ENCODE assay signal across 8 mouse cellular contexts in genomic region chr15:60853231-60853999, GRCm38 (mm10). TPM values are rescaled to one million over a fixed set of nuclear protein-coding genes. Genes with fewer than 3 reads are reported as not detected.
DNase-seq lines count a peak whose midpoint lies in the region; ATAC-seq and TF ChIP-seq lines count a peak whose summit lies in the region.

Gene Fam84b, minus strand, starts transcription at chr15:60853778.

- no peak for TF ChIP-seq POLR2A in bone marrow macrophage, adult 2 months (IDR thresholded peaks at IDR 0.05; ENCODE audit: borderline replicate concordance, low read depth, low read length)

- no peak for TF ChIP-seq CTCF in bone marrow macrophage, adult 2 months (IDR thresholded peaks at IDR 0.05; ENCODE audit: low read depth, low read length)

- H3K4me1 ChIP-seq in forebrain, embryonic 10.5 days: peaks cover 20% of the 10 kb centered on the region
- H3K4me1 ChIP-seq in forebrain, embryonic 13.5 days: peaks cover 5% of the 10 kb centered on the region; the same call in 1 of the 2 replicates
- H3K4me1 ChIP-seq in bone marrow macrophage, adult 2 months (ENCODE audit: control insufficient read depth, insufficient read depth, low read length): peaks cover 36% of the 10 kb centered on the region
- no peaks in the 10 kb centered on the region for H3K4me1 ChIP-seq in forebrain, embryonic 15.5 days
- peaks cover 5% of the 10 kb centered on the region; the same call in 1 of the 2 replicates for H3K4me1 ChIP-seq in intestine, embryonic 15.5 days (replicated peaks)
- H3K4me1 ChIP-seq in liver, embryonic 16.5 days (ENCODE audit: control insufficient read depth, low read depth, low read length): peaks cover 10% of the 10 kb centered on the region

- no peak for ATAC-seq in forebrain, embryonic 13.5 days
- ATAC-seq in forebrain, embryonic 15.5 days (replicated peaks): no peak
- peak; percentile 79 for ATAC-seq in intestine, embryonic 15.5 days
- peak; percentile 82 for ATAC-seq in liver, embryonic 16.5 days (ENCODE audit: low read depth)

- no peak within 1 kb of the TSS for H3K9ac ChIP-seq in forebrain, embryonic 13.5 days
- no peak within 1 kb of the TSS for H3K9ac ChIP-seq in forebrain, embryonic 15.5 days (replicated peaks)
- no peak within 1 kb of the TSS for H3K9ac ChIP-seq in intestine, embryonic 15.5 days
- no peak within 1 kb of the TSS for H3K9ac ChIP-seq in liver, embryonic 16.5 days (ENCODE audit: low read depth, low read length)

- H3K4me2 ChIP-seq in forebrain, embryonic 13.5 days: no peak within 1 kb of the TSS
- no peak within 1 kb of the TSS for H3K4me2 ChIP-seq in forebrain, embryonic 15.5 days (replicated peaks)
- H3K4me2 ChIP-seq in intestine, embryonic 15.5 days (replicated peaks): peak within 1 kb of the TSS; percentile 37
- H3K4me2 ChIP-seq in liver, embryonic 16.5 days (ENCODE audit: low read depth, low read length): peak within 1 kb of the TSS; percentile 32; the same call in 1 of the 2 replicates

- H3K27me3 ChIP-seq in forebrain, embryonic 10.5 days (ENCODE audit: poor library complexity, severe bottlenecking): no peaks in the 10 kb centered on the region
- no peaks in the 10 kb centered on the region for H3K27me3 ChIP-seq in forebrain, embryonic 13.5 days
- H3K27me3 ChIP-seq in forebrain, embryonic 15.5 days: no peaks in the 10 kb centered on the region
- H3K27me3 ChIP-seq in intestine, embryonic 15.5 days (replicated peaks): no peaks in the 10 kb centered on the region
- no peaks in the 10 kb centered on the region for H3K27me3 ChIP-seq in liver, embryonic 16.5 days (ENCODE audit: control insufficient read depth, insufficient read depth, low read depth, low read length)

- H3K27ac ChIP-seq in forebrain, embryonic 10.5 days: peak within 1 kb of the TSS; percentile 69
- H3K27ac ChIP-seq in forebrain, embryonic 13.5 days: no peak within 1 kb of the TSS
- H3K27ac ChIP-seq in bone marrow macrophage, adult 2 months (ENCODE audit: insufficient read depth, low read depth, low read length): peak within 1 kb of the TSS; percentile 59
- no peak within 1 kb of the TSS for H3K27ac ChIP-seq in forebrain, embryonic 15.5 days (replicated peaks)
- H3K27ac ChIP-seq in intestine, embryonic 15.5 days: no peak within 1 kb of the TSS
- no peak within 1 kb of the TSS for H3K27ac ChIP-seq in liver, embryonic 16.5 days (ENCODE audit: low read length)

- WGBS in forebrain, embryonic 10.5 days: 30% methylated on average over 17 of the region's 17 CpGs
- WGBS in forebrain, embryonic 13.5 days: 28% methylated on average over 17 of the region's 17 CpGs
- WGBS in forebrain, embryonic 15.5 days: 29% methylated on average over 17 of the region's 17 CpGs
- WGBS in intestine, embryonic 15.5 days: 20% methylated on average over 17 of the region's 17 CpGs
- 10% methylated on average over 17 of the region's 17 CpGs for WGBS in liver, embryonic 16.5 days (ENCODE audit: insufficient replicate concordance)

- DNase-seq in forebrain, embryonic 10.5 days (ENCODE audit: extremely low spot score, low spot score): peak; percentile 47
- peak; percentile 42 for DNase-seq in ovary, postnatal 36 days (ENCODE audit: low spot score)
- DNase-seq in T-cell, adult 2 months (ENCODE audit: low spot score): no peak

- no peak within 1 kb of the TSS for H3K4me3 ChIP-seq in forebrain, embryonic 10.5 days
- no peak within 1 kb of the TSS for H3K4me3 ChIP-seq in forebrain, embryonic 13.5 days
- H3K4me3 ChIP-seq in bone marrow macrophage, adult 2 months (ENCODE audit: insufficient read depth, low read length): no peak within 1 kb of the TSS
- no peak within 1 kb of the TSS for H3K4me3 ChIP-seq in forebrain, embryonic 15.5 days
- H3K4me3 ChIP-seq in intestine, embryonic 15.5 days (replicated peaks): no peak within 1 kb of the TSS
- H3K4me3 ChIP-seq in liver, embryonic 16.5 days (ENCODE audit: low read depth, low read length): no peak within 1 kb of the TSS

- H3K9me3 ChIP-seq in forebrain, embryonic 10.5 days: no peaks in the 10 kb centered on the region
- no peaks in the 10 kb centered on the region for H3K9me3 ChIP-seq in forebrain, embryonic 13.5 days (replicated peaks)
- no peaks in the 10 kb centered on the region for H3K9me3 ChIP-seq in forebrain, embryonic 15.5 days
- H3K9me3 ChIP-seq in intestine, embryonic 15.5 days: no peaks in the 10 kb centered on the region
- H3K9me3 ChIP-seq in liver, embryonic 16.5 days (replicated peaks; ENCODE audit: control insufficient read depth, low read length): no peaks in the 10 kb centered on the region; the same call in none of the 2 replicates

- H3K36me3 ChIP-seq in forebrain, embryonic 10.5 days (replicated peaks): no peaks in the 10 kb centered on the region
- H3K36me3 ChIP-seq in forebrain, embryonic 13.5 days (ENCODE audit: poor library complexity, severe bottlenecking): no peaks in the 10 kb centered on the region
- no peaks in the 10 kb centered on the region for H3K36me3 ChIP-seq in forebrain, embryonic 15.5 days
- H3K36me3 ChIP-seq in intestine, embryonic 15.5 days: no peaks in the 10 kb centered on the region
- no peaks in the 10 kb centered on the region for H3K36me3 ChIP-seq in liver, embryonic 16.5 days (ENCODE audit: control insufficient read depth, insufficient read depth)

RNA-seq across cellular contexts. Expression of gene Fam84b, which starts in this region (rescaled TPM):
- polyA plus RNA-seq in forebrain, embryonic 10.5 days (2016; fragmentation: Nextera tagmentation; extraction: Ambion mirVana): 23.5 TPM in 2 replicates
- 8.0 and 10.6 TPM in 2 replicates for polyA plus RNA-seq in forebrain, embryonic 13.5 days (2015; fragmentation: Nextera tagmentation; extraction: Ambion mirVana)
- 13.6 and 15.7 TPM in 2 replicates for polyA plus RNA-seq in bone marrow macrophage, adult 2 months (2012; ENCODE audit: insufficient read depth, insufficient read length, missing spikeins)
- 10.2 and 14.4 TPM in 2 replicates for polyA plus RNA-seq in forebrain, embryonic 15.5 days (2015; fragmentation: Nextera tagmentation; extraction: Ambion mirVana)
- polyA plus RNA-seq in intestine, embryonic 15.5 days (2015; fragmentation: Nextera tagmentation; extraction: Ambion mirVana): 39.5 and 41.0 TPM in 2 replicates
- polyA plus RNA-seq in liver, embryonic 16.5 days (2015; fragmentation: Nextera tagmentation; extraction: Ambion mirVana): 3.0 and 3.8 TPM in 2 replicates

Comparison
In these comparisons a context has a peak if more than half of its experiments do, and no peak if none do; other contexts are left out.
1. H3K27ac ChIP-seq: peak in forebrain, embryonic 10.5 days (single experiment) and bone marrow macrophage, adult 2 months (single experiment); none in forebrain, embryonic 13.5 days (single experiment), forebrain, embryonic 15.5 days (single experiment), intestine, embryonic 15.5 days (single experiment) and liver, embryonic 16.5 days (single experiment).
2. ATAC-seq: peak in intestine, embryonic 15.5 days (single experiment) and liver, embryonic 16.5 days (single experiment); none in forebrain, embryonic 13.5 days (single experiment) and forebrain, embryonic 15.5 days (single experiment).
3. H3K4me2 ChIP-seq: peak in intestine, embryonic 15.5 days (single experiment) and liver, embryonic 16.5 days (single experiment); none in forebrain, embryonic 13.5 days (single experiment) and forebrain, embryonic 15.5 days (single experiment).